Mouse (Mus musculus): ENCODE measurements around the gene Gldc.

DNA sequence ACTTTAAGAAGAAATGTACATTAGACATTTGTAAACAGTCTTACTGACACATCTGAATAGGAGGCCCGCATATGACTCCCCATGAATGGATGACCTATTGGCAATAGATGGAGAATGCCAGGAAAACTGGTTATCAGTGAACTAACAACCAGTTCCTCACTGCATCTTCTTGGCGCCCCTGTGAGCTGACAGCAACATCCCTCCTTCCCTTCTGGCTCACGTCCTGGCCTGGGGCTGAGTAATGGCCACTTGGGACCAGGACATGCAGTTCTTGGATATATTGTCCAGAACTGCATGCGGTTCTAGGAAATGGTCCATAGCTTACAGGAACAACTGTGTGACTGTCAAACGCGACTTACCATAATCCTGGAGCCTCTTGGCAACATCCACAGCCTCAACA lies 72.6 kb downstream of the Gldc start:
- TF ChIP-seq GATA1 (IDR thresholded peaks at IDR 0.05; ENCODE audit: borderline replicate concordance, low read length) (no peak), FLI1 (IDR thresholded peaks at IDR 0.05; ENCODE audit: low read length) (no peak)

Measured in megakaryocyte, embryonic 14.5 days (primary cell).